In genomic region chr5:32834497-32834896, GRCm38 (mm10) we compare ENCODE assay signal across 25 mouse cellular contexts. TPM values are rescaled to one million over a fixed set of nuclear protein-coding genes. Genes with fewer than 3 reads are reported as not detected.
A peak's percentile ranks its signal among the peaks of the same experiment; 100 is the strongest.
DNase-seq lines count a peak whose midpoint lies in the region; ATAC-seq lines count a peak whose summit lies in the region.
"Had no signal": no experiment of that assay in that cellular context is flagged by ENCODE, and none has a peak within 500 bp of the region (broad histone marks: within the 10 kb centered on the region; RNA-seq: fewer than 3 reads in every experiment).

No protein-coding gene starts in this region.

- H3K4me3 ChIP-seq in liver, embryonic 13.5 days (replicated peaks) = no peak overlapping the region
- H3K4me3 ChIP-seq in midbrain, embryonic 14.5 days (replicated peaks; ENCODE audit: low read depth, low read length) = no peak overlapping the region
- H3K4me3 ChIP-seq: embryonic facial prominence, embryonic 13.5 days; forebrain, embryonic 12.5 days; heart, adult 2 months; heart, embryonic 15.5 days; hindbrain, embryonic 13.5 days had no signal

- no peak overlapping the region for H3K27ac ChIP-seq in liver, embryonic 13.5 days
- H3K27ac ChIP-seq in midbrain, embryonic 14.5 days (replicated peaks; ENCODE audit: low read depth, low read length) = no peak overlapping the region
- H3K27ac ChIP-seq: embryonic facial prominence, embryonic 13.5 days; forebrain, embryonic 12.5 days; heart, adult 2 months; heart, embryonic 15.5 days; hindbrain, embryonic 13.5 days; hindbrain, postnatal 0 days had no signal

- peak; percentile 50 for ATAC-seq in liver, embryonic 13.5 days (ENCODE audit: low read depth)
- ATAC-seq in megakaryocyte progenitor cell, adult 5-6 weeks (replicated peaks; ENCODE audit: poor library complexity) = peak; percentile 6; the same call in 1 of the 2 replicates
- ATAC-seq in midbrain, embryonic 14.5 days (ENCODE audit: low FRiP score, low TSS enrichment) = no peak
- ATAC-seq: activated CD4-positive, CD25-positive, alpha-beta regulatory T cell, adult 4 months; CD4-positive, CD25-positive, alpha-beta regulatory T cell, adult 4 months; forebrain, embryonic 16.5 days; hindbrain, postnatal 0 days; Patski had no signal

- H3K4me1 ChIP-seq in liver, embryonic 13.5 days (replicated peaks) = 0 out of 2 replicates have a peak, but pooled peaks cover 5% of the 10 kb centered on the region
- no peaks in the 10 kb centered on the region for H3K4me1 ChIP-seq in midbrain, embryonic 14.5 days (ENCODE audit: control insufficient read depth, insufficient read depth, low read length)
- H3K4me1 ChIP-seq: embryonic facial prominence, embryonic 13.5 days; forebrain, embryonic 12.5 days; heart, embryonic 15.5 days; hindbrain, embryonic 13.5 days had no signal

- peak; percentile 47 for DNase-seq in adrenal gland, adult 8-10 months
- no peak for DNase-seq in adrenal gland, postnatal 14 days
- DNase-seq in liver, embryonic 13.5 days = no peak
- no peak for DNase-seq in liver
- no peak for DNase-seq in midbrain, embryonic 14.5 days
- DNase-seq: B cell, adult 2 months; cerebellum, adult 11-12 months; cerebellum, adult 9-10 months; cerebellum, postnatal 25 days; gastrocnemius, postnatal 14 days; heart, adult 2 months; heart, postnatal 14 days had no signal

- 58% methylated on average over 1 of the region's 1 CpGs for WGBS in liver, embryonic 13.5 days (ENCODE audit: insufficient replicate concordance)
- 92% methylated on average over 1 of the region's 1 CpGs for WGBS in midbrain, embryonic 14.5 days

- H3K27me3 ChIP-seq in liver, embryonic 13.5 days = no peaks in the 10 kb centered on the region
- no peaks in the 10 kb centered on the region for H3K27me3 ChIP-seq in midbrain, embryonic 14.5 days (ENCODE audit: control insufficient read depth, insufficient read depth, low read length)
- H3K27me3 ChIP-seq: embryonic facial prominence, embryonic 13.5 days; forebrain, embryonic 12.5 days; heart, embryonic 15.5 days; hindbrain, embryonic 13.5 days; Patski had no signal

- no peak overlapping the region for H3K9ac ChIP-seq in liver, embryonic 13.5 days
- H3K9ac ChIP-seq in midbrain, embryonic 14.5 days (replicated peaks; ENCODE audit: low read length) = no peak overlapping the region
- H3K9ac ChIP-seq: embryonic facial prominence, embryonic 13.5 days; forebrain, embryonic 12.5 days; heart, embryonic 15.5 days; hindbrain, embryonic 13.5 days had no signal

- peaks cover 91% of the 10 kb centered on the region for H3K36me3 ChIP-seq in liver, embryonic 13.5 days
- H3K36me3 ChIP-seq in midbrain, embryonic 14.5 days (ENCODE audit: control insufficient read depth, insufficient read depth, low read length) = peaks cover 84% of the 10 kb centered on the region

- no peak overlapping the region for H3K4me2 ChIP-seq in liver, embryonic 13.5 days
- H3K4me2 ChIP-seq in midbrain, embryonic 14.5 days (ENCODE audit: low read length) = no peak overlapping the region
- H3K4me2 ChIP-seq: embryonic facial prominence, embryonic 13.5 days; forebrain, embryonic 12.5 days; heart, embryonic 11.5 days; heart, embryonic 15.5 days; hindbrain, embryonic 13.5 days had no signal

- no peaks in the 10 kb centered on the region for H3K9me3 ChIP-seq in liver, embryonic 13.5 days (replicated peaks)
- no peaks in the 10 kb centered on the region for H3K9me3 ChIP-seq in midbrain, embryonic 14.5 days (ENCODE audit: control insufficient read depth, low read length)
- H3K9me3 ChIP-seq: embryonic facial prominence, embryonic 13.5 days; forebrain, embryonic 12.5 days; heart, embryonic 15.5 days; hindbrain, embryonic 13.5 days had no signal

RNA-seq across cellular contexts. Expression of gene Gm20671, which starts 7.6 kb away (rescaled TPM):
- not detected for total RNA-seq in adrenal gland, adult 8-10 months (2022)
- not detected in 2 replicates for total RNA-seq in adrenal gland, postnatal 14 days (2021)
- not detected in 2 replicates for polyA plus RNA-seq in liver, embryonic 13.5 days (2015; fragmentation: Nextera tagmentation; extraction: Ambion mirVana)
- not detected in 2 replicates for total RNA-seq in megakaryocyte progenitor cell, adult 5-6 weeks (2015)
- total RNA-seq in megakaryocyte progenitor cell, adult 5-6 weeks (2017) = 3.9 and 6.6 TPM in 2 replicates
- not detected in 2 replicates for polyA plus RNA-seq in midbrain, embryonic 14.5 days (2014; fragmentation: Nextera tagmentation; extraction: Ambion mirVana)
- total RNA-seq: gastrocnemius, postnatal 14 days; heart, postnatal 14 days had no signal
- polyA plus RNA-seq: activated CD4-positive, CD25-positive, alpha-beta regulatory T cell, adult 4 months; CD4-positive, CD25-positive, alpha-beta regulatory T cell, adult 4 months; cortical plate, adult 2 months; embryonic facial prominence, embryonic 13.5 days; forebrain, embryonic 12.5 days; forebrain, embryonic 16.5 days; heart, embryonic 11.5 days; heart, embryonic 15.5 days; hindbrain, embryonic 13.5 days; hindbrain, postnatal 0 days; intestine, embryonic 14.5 days; Patski had no signal

RNA-seq across cellular contexts. Expression of gene Prr14l, which starts 19.6 kb away (rescaled TPM):
- total RNA-seq in adrenal gland, adult 8-10 months (2022) = 10 to 100 TPM; 31.5 to 40.2 (median 37.0) TPM
- total RNA-seq in adrenal gland, postnatal 14 days (2021) = 38.7 and 39.8 TPM in 2 replicates
- 7.7 and 8.6 TPM in 2 replicates for polyA plus RNA-seq in liver, embryonic 13.5 days (2015; fragmentation: Nextera tagmentation; extraction: Ambion mirVana)
- 34.6 and 37.6 TPM in 2 replicates for total RNA-seq in megakaryocyte progenitor cell, adult 5-6 weeks (2015)
- 27.4 and 31.9 TPM in 2 replicates for total RNA-seq in megakaryocyte progenitor cell, adult 5-6 weeks (2017)
- 13.5 and 15.8 TPM in 2 replicates for polyA plus RNA-seq in midbrain, embryonic 14.5 days (2014; fragmentation: Nextera tagmentation; extraction: Ambion mirVana)

RNA-seq across cellular contexts. Expression of gene Depdc5, which starts 29.0 kb away (rescaled TPM):
- total RNA-seq in adrenal gland, adult 8-10 months (2022) = 10 to 100 TPM; 44.4 to 50.4 (median 45.5) TPM
- 34.4 and 35.4 TPM in 2 replicates for total RNA-seq in adrenal gland, postnatal 14 days (2021)
- 7.4 and 9.7 TPM in 2 replicates for polyA plus RNA-seq in liver, embryonic 13.5 days (2015; fragmentation: Nextera tagmentation; extraction: Ambion mirVana)
- 26.5 and 28.7 TPM in 2 replicates for total RNA-seq in megakaryocyte progenitor cell, adult 5-6 weeks (2015)
- total RNA-seq in megakaryocyte progenitor cell, adult 5-6 weeks (2017) = 22.0 and 25.8 TPM in 2 replicates
- 21.5 and 30.9 TPM in 2 replicates for polyA plus RNA-seq in midbrain, embryonic 14.5 days (2014; fragmentation: Nextera tagmentation; extraction: Ambion mirVana)

RNA-seq across cellular contexts. Expression of gene Pisd, which starts 49.1 kb away (rescaled TPM):
- 10 to 100 TPM; 71.1 to 84.8 (median 73.5) TPM for total RNA-seq in adrenal gland, adult 8-10 months (2022)
- 50.9 and 61.2 TPM in 2 replicates for total RNA-seq in adrenal gland, postnatal 14 days (2021)
- polyA plus RNA-seq in liver, embryonic 13.5 days (2015; fragmentation: Nextera tagmentation; extraction: Ambion mirVana) = 35.2 and 37.9 TPM in 2 replicates
- total RNA-seq in megakaryocyte progenitor cell, adult 5-6 weeks (2015) = 32.3 and 33.8 TPM in 2 replicates
- 34.5 and 38.9 TPM in 2 replicates for total RNA-seq in megakaryocyte progenitor cell, adult 5-6 weeks (2017)
- 106 and 114 TPM in 2 replicates for polyA plus RNA-seq in midbrain, embryonic 14.5 days (2014; fragmentation: Nextera tagmentation; extraction: Ambion mirVana)
